Mouse (Mus musculus) erythroblast, embryonic 14.5 days (primary cell): ENCODE data around the gene 4931400O07Rik. TPM values are rescaled to one million over a fixed set of nuclear protein-coding genes. Genes with fewer than 3 reads are reported as not detected.

Source experiments
- H3K27me3 ChIP-seq: 2 replicates; pipeline ENCODE4 v1.6.1; 2012; ENCODE audit warnings: inconsistent platforms; ENCODE audit not compliant: control insufficient read depth
- H3K36me3 ChIP-seq: 2 replicates; pipeline ENCODE4 v1.6.1; 2012; ENCODE audit warnings: mild to moderate bottlenecking, inconsistent platforms; ENCODE audit not compliant: control insufficient read depth
- H3K4me1 ChIP-seq: 2 replicates; pipeline ENCODE4 v1.6.1; 2012; ENCODE audit warnings: inconsistent platforms; ENCODE audit not compliant: control insufficient read depth
- H3K4me3 ChIP-seq: replicated peaks from 2 replicates; pipeline ENCODE3; 2012; ENCODE audit warnings: moderate library complexity, mild to moderate bottlenecking, inconsistent platforms
- H3K9me3 ChIP-seq: 2 replicates; pipeline ENCODE4 v1.6.1; 2012; ENCODE audit warnings: low read length, inconsistent platforms, mixed read lengths; ENCODE audit not compliant: control insufficient read depth
- GATA1 ChIP-seq: IDR thresholded peaks from 2 replicates; pipeline ENCODE4 v1.6.1; 2012; ENCODE audit warnings: low read length, inconsistent platforms, mixed read lengths
- polyA plus RNA-seq: library from polyadenylated mRNA; stranded (reverse); fragments of >175 nt; gene quantifications from 2 replicates; pipeline ENCODE4 v1.2.3, GENCODE M21; 2012

The 4931400O07Rik gene
- not detected in 2 replicates for polyA plus RNA-seq

- no peaks in the 10 kb centered on the region for H3K27me3 ChIP-seq
- H3K36me3 ChIP-seq: no peaks in the 10 kb centered on the region
- no peak within 1 kb of the TSS for H3K4me3 ChIP-seq
- TF ChIP-seq GATA1: no peak
- no peaks in the 10 kb centered on the region for H3K9me3 ChIP-seq
- no peaks in the 10 kb centered on the region for H3K4me1 ChIP-seq
Measured at GRCm38 (mm10) chrX:62467691-62468090, at the start of gene 4931400O07Rik. Gene 4931400O07Rik (plus strand): TSS chrX:62467991.

Other genes with a start within 250 kb of the 4931400O07Rik start
- gene 4933402E13Rik, start 184.5 kb upstream of the 4931400O07Rik start, polyA plus RNA-seq: not detected in 2 replicates